Mouse (Mus musculus): ENCODE data around the gene Chrna9. TPM values are rescaled to one million over a fixed set of nuclear protein-coding genes. Genes with fewer than 3 reads are reported as not detected.
A peak's percentile ranks its signal among the peaks of the same experiment; 100 is the strongest.

The Chrna9 gene
- not detected in 2 replicates for polyA plus RNA-seq (2014; fragmentation: Nextera tagmentation; extraction: Ambion mirVana)

DNA sequence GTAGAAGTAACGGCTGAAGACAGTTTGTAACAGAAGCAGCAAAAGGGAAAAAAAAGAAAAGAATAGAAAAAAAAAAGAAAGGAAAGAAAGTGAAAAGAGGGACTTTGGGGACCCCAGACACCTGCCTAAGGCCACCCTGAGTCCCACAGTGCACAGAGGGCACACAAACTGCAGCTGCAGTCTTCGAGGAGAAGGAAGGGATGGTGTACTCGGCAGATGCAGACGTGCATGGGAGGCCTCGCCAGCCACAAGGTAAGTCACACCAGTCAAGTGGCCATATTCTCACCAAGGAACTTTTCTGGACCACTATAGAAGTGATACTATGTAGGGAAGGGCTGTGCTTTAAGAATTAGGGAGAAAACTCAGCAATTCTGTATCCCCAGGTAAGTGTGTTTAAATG lies at the start of gene Chrna9:
Gene Chrna9 (plus strand): TSS at position 139 of the 400 bp plus-strand sequence.
- no peak for DNase-seq (ENCODE audit: low spot score)
- no peak for ATAC-seq
- Histone ChIP-seq H3K4me1 (ENCODE audit: control insufficient read depth, insufficient read depth, low read length) (no peaks in the 10 kb centered on the region), H3K27me3 (replicated peaks; ENCODE audit: control insufficient read depth, insufficient read depth, low read length) (no peaks in the 10 kb centered on the region), H3K9me3 (replicated peaks; ENCODE audit: control insufficient read depth, low read length) (no peaks in the 10 kb centered on the region), H3K27ac (ENCODE audit: low read depth, low read length) (no peak within 1 kb of the TSS), H3K4me2 (ENCODE audit: low read length) (no peak within 1 kb of the TSS), H3K4me3 (ENCODE audit: low read depth, low read length) (no peak within 1 kb of the TSS), H3K9ac (ENCODE audit: low read length) (no peak within 1 kb of the TSS), H3K36me3 (ENCODE audit: control insufficient read depth, insufficient read depth, low read length) (no peaks in the 10 kb centered on the region)
- WGBS: 91% methylated on average over 5 of the region's 5 CpGs

DNA sequence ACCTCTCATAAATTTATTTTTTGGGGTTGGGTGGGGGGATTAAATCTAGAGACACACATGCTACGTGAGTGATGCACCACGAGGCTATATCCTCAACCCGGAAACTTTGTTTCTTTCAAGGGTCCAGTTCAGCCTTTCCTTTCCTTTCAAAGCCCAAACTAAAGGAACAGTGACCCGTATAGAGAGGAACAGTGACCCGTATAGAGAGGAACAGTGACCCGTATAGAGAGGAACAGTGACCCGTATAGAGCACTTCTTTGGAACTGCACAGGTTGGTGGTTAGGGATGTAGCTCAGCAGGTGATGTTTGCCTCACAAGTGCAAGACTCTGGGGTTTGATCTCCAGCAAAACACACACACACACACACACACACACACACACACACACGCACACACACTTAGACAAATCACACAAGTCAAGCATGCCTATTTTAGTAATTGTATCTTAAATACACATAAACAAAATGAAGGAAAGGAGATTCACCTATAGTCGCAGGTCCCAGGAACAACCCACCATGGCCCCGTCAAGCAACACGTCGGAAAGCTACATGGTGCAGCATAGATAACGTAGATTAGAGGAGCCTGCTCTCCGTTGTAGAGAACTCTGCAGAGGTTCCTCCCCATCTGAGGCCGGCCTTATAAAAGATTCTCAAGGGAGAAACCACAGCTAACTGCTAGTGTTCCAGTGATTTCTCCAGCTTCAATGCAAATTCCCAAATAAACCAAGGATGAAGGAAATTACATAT lies 48.9 kb upstream of the Chrna9 start:
- no peak for DNase-seq (ENCODE audit: low spot score)
- WGBS: 64% methylated on average over 15 of the region's 15 CpGs
- no peak overlapping the region for H3K4me3 ChIP-seq (ENCODE audit: low read depth, low read length)
- ATAC-seq: no peak
- no peaks in the 10 kb centered on the region for H3K36me3 ChIP-seq (ENCODE audit: control insufficient read depth, insufficient read depth, low read length)
- no peak overlapping the region for H3K4me2 ChIP-seq (ENCODE audit: low read length)
- no peaks in the 10 kb centered on the region for H3K27me3 ChIP-seq (replicated peaks; ENCODE audit: control insufficient read depth, insufficient read depth, low read length)
- no peaks in the 10 kb centered on the region for H3K9me3 ChIP-seq (replicated peaks; ENCODE audit: control insufficient read depth, low read length)
- H3K27ac ChIP-seq (ENCODE audit: low read depth, low read length): no peak overlapping the region
- H3K9ac ChIP-seq (ENCODE audit: low read length): no peak overlapping the region
- H3K4me1 ChIP-seq (ENCODE audit: control insufficient read depth, insufficient read depth, low read length): no peaks in the 10 kb centered on the region

DNA sequence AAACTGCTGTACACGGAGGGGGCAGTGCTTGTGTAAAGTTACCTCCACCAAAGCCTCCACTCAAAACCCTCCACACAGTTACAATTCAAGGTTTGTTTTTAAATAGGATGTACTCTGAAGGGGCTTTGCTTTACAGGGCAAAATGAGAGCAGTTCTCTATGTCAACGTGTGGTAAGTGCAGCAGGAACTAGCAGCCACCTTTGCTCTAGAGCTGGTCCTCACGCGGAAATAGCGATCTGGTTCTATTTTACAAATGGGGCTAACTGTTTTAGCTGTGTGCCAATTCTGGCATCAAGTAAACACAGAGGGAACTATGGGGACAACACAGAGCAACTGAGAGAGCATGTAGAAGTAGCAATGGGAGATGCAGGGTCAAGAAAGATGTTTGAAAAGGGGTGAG lies 46.6 kb upstream of the Chrna9 start:
- no peaks in the 10 kb centered on the region for H3K9me3 ChIP-seq (replicated peaks; ENCODE audit: control insufficient read depth, low read length)
- ATAC-seq (no peak), DNase-seq (ENCODE audit: low spot score) (no peak)
- H3K27ac ChIP-seq (ENCODE audit: low read depth, low read length): no peak overlapping the region
- WGBS: 93% methylated on average over 5 of the region's 5 CpGs
- peaks cover 3% of the 10 kb centered on the region; the same call in 1 of the 2 replicates for H3K4me1 ChIP-seq (ENCODE audit: control insufficient read depth, insufficient read depth, low read length)
- no peaks in the 10 kb centered on the region for H3K27me3 ChIP-seq (replicated peaks; ENCODE audit: control insufficient read depth, insufficient read depth, low read length)
- no peak overlapping the region for H3K9ac ChIP-seq (ENCODE audit: low read length)
- H3K4me3 ChIP-seq (ENCODE audit: low read depth, low read length): no peak overlapping the region
- no peaks in the 10 kb centered on the region for H3K36me3 ChIP-seq (ENCODE audit: control insufficient read depth, insufficient read depth, low read length)
- H3K4me2 ChIP-seq (ENCODE audit: low read length): no peak overlapping the region

DNA sequence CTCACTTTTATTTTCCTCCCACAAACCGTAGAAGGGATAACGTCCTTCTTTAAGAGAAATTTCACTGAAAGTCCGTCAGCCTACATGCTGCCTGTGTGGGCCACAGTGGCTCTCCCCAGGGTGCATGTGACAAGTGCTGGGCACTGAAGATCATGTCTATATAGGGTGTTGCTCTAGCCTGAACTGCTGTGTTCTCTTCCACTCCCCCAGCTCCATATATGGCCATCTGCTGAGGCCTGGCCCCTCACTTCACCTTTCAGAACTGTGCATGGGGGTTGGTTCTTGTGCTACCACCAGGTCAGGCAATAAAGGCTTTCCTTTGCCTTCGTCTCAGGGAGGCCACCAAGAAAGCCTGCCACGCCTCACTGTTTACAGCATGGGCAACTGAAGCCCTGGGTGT lies 45.7 kb upstream of the Chrna9 start:
- no peaks in the 10 kb centered on the region for H3K36me3 ChIP-seq (ENCODE audit: control insufficient read depth, insufficient read depth, low read length)
- no peak overlapping the region for H3K9ac ChIP-seq (ENCODE audit: low read length)
- ATAC-seq (no peak), DNase-seq (ENCODE audit: low spot score) (no peak)
- H3K27me3 ChIP-seq (replicated peaks; ENCODE audit: control insufficient read depth, insufficient read depth, low read length): no peaks in the 10 kb centered on the region
- no peak overlapping the region for H3K4me3 ChIP-seq (ENCODE audit: low read depth, low read length)
- H3K27ac ChIP-seq (ENCODE audit: low read depth, low read length): no peak overlapping the region
- 71% methylated on average over 5 of the region's 5 CpGs for WGBS
- no peak overlapping the region for H3K4me2 ChIP-seq (ENCODE audit: low read length)
- H3K4me1 ChIP-seq (ENCODE audit: control insufficient read depth, insufficient read depth, low read length): peaks cover 3% of the 10 kb centered on the region; the same call in 1 of the 2 replicates
- H3K9me3 ChIP-seq (replicated peaks; ENCODE audit: control insufficient read depth, low read length): no peaks in the 10 kb centered on the region

DNA sequence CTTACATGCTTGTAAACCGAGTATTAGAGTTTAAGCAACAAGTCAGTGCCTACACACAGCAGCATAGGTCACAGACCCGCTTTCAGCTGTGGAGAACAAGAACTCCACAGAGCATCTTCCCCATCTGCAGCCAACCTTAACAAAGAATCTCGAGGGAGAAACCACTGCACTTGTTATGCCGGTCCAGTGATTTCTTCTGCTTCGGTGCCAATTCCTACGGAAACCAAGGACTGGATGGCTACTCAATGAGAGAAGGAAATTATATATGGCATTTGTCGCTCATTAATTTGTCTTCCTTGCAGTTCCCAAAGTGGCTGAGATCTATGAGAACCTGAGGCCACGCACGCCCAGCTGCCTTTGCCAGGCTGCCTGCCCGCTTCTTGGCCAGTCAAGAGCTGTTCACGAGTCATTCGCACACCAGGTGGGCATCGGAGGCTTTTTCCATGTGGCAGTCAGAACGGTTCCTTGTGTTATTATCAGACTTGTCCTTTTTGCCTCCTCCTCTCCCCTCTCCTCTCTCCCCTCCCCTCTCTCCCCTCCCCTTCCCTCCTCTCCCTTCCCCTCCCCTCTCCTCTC lies 43.4 kb upstream of the Chrna9 start:
- peak; percentile 37; the same call in 1 of the 2 replicates for ATAC-seq
- no peaks in the 10 kb centered on the region for H3K36me3 ChIP-seq (ENCODE audit: control insufficient read depth, insufficient read depth, low read length)
- H3K4me2 ChIP-seq (ENCODE audit: low read length): no peak overlapping the region
- peak; percentile 49 for DNase-seq (ENCODE audit: low spot score)
- no peak overlapping the region for H3K4me3 ChIP-seq (ENCODE audit: low read depth, low read length)
- H3K9ac ChIP-seq (ENCODE audit: low read length): no peak overlapping the region
- no peaks in the 10 kb centered on the region for H3K27me3 ChIP-seq (replicated peaks; ENCODE audit: control insufficient read depth, insufficient read depth, low read length)
- WGBS: 51% methylated on average over 14 of the region's 14 CpGs
- peaks cover 3% of the 10 kb centered on the region; the same call in 1 of the 2 replicates for H3K4me1 ChIP-seq (ENCODE audit: control insufficient read depth, insufficient read depth, low read length)
- H3K27ac ChIP-seq (ENCODE audit: low read depth, low read length): no peak overlapping the region
- H3K9me3 ChIP-seq (replicated peaks; ENCODE audit: control insufficient read depth, low read length): no peaks in the 10 kb centered on the region

DNA sequence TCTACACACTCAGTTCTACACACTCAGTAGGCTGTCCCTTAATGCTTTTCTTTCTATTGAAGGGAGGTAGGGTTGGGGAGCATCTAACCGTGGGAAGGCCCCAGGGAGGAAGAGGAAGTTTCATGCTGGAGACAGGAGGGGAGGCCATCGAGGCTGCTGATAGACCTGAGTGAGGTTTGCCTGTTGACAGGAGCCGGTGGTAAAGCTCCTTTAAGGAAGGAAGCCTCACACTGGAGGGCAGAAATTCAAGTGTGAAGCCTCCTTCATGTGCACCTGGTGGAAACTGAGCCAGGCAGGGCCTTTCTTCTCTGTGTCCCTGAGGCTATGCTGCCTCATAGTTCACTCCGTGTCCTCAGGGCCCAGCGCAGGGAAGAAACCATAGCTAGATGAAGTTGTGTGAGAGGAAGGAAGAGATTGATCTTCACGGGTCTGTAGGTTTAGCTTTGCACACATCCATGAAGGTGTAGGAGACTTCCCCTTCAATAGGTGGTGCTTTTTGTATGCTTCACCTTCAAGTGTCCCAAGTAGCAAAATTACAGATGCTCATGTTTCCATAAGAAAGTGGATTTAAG lies 39.5 kb upstream of the Chrna9 start:
- H3K4me3 ChIP-seq (ENCODE audit: low read depth, low read length): no peak overlapping the region
- 88% methylated on average over 6 of the region's 6 CpGs for WGBS
- no peaks in the 10 kb centered on the region for H3K36me3 ChIP-seq (ENCODE audit: control insufficient read depth, insufficient read depth, low read length)
- H3K9me3 ChIP-seq (replicated peaks; ENCODE audit: control insufficient read depth, low read length): no peaks in the 10 kb centered on the region
- no peak overlapping the region for H3K9ac ChIP-seq (ENCODE audit: low read length)
- H3K4me2 ChIP-seq (ENCODE audit: low read length): no peak overlapping the region
- peaks cover 3% of the 10 kb centered on the region; the same call in 1 of the 2 replicates for H3K4me1 ChIP-seq (ENCODE audit: control insufficient read depth, insufficient read depth, low read length)
- DNase-seq (ENCODE audit: low spot score) (no peak), ATAC-seq (no peak)
- H3K27ac ChIP-seq (ENCODE audit: low read depth, low read length): no peak overlapping the region
- H3K27me3 ChIP-seq (replicated peaks; ENCODE audit: control insufficient read depth, insufficient read depth, low read length): no peaks in the 10 kb centered on the region

DNA sequence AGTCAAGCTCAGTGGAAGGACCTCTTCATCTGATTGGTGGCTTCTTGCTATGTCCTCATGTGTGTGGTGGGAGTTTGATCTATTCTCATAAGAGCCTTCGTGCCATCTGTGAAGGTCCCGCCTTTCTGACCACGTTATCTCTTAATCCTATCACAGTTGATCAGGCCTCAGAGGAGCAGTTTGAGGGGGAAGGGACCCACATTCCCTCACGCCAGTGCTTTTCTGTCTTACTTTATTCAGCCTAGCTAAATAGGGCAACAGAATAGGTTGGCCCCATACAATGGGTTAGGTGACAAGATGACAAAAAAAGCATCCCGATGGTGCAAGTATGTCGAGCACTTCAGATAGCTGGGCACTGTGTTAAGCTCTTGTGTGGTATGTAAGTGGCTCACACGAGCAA lies 39.0 kb upstream of the Chrna9 start:
- H3K36me3 ChIP-seq (ENCODE audit: control insufficient read depth, insufficient read depth, low read length): no peaks in the 10 kb centered on the region
- DNase-seq (ENCODE audit: low spot score) (no peak), ATAC-seq (no peak)
- no peak overlapping the region for H3K27ac ChIP-seq (ENCODE audit: low read depth, low read length)
- WGBS: 68% methylated on average over 7 of the region's 7 CpGs
- H3K9me3 ChIP-seq (replicated peaks; ENCODE audit: control insufficient read depth, low read length): no peaks in the 10 kb centered on the region
- H3K27me3 ChIP-seq (replicated peaks; ENCODE audit: control insufficient read depth, insufficient read depth, low read length): no peaks in the 10 kb centered on the region
- H3K9ac ChIP-seq (ENCODE audit: low read length): no peak overlapping the region
- no peak overlapping the region for H3K4me2 ChIP-seq (ENCODE audit: low read length)
- peaks cover 3% of the 10 kb centered on the region; the same call in 1 of the 2 replicates for H3K4me1 ChIP-seq (ENCODE audit: control insufficient read depth, insufficient read depth, low read length)
- H3K4me3 ChIP-seq (ENCODE audit: low read depth, low read length): no peak overlapping the region

DNA sequence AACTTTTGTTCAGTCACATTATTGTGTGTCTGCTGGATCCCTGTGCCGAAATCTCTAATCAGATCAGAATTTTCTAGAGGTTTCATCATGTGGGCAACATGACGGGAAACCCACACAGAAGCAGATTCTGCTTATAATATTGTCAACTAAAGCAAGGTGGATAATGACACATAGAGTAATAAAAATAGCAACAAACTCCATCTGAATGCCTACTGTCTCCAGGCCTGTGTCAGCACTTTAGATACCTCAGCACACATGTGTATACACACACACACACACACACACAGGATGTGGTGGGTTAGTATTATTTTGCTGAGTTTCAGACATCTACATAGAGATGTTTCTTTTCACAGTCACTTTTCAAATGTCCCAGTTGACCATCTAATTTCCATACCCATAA lies 37.0 kb upstream of the Chrna9 start:
- Histone ChIP-seq H3K4me3 (ENCODE audit: low read depth, low read length) (no peak overlapping the region), H3K36me3 (ENCODE audit: control insufficient read depth, insufficient read depth, low read length) (no peaks in the 10 kb centered on the region), H3K4me1 (ENCODE audit: control insufficient read depth, insufficient read depth, low read length) (no peaks in the 10 kb centered on the region), H3K27me3 (replicated peaks; ENCODE audit: control insufficient read depth, insufficient read depth, low read length) (no peaks in the 10 kb centered on the region), H3K9me3 (replicated peaks; ENCODE audit: control insufficient read depth, low read length) (no peaks in the 10 kb centered on the region), H3K9ac (ENCODE audit: low read length) (no peak overlapping the region), H3K27ac (ENCODE audit: low read depth, low read length) (no peak overlapping the region), H3K4me2 (ENCODE audit: low read length) (no peak overlapping the region)
- no peak for DNase-seq (ENCODE audit: low spot score)
- WGBS: 96% methylated on average over 2 of the region's 2 CpGs
- ATAC-seq: no peak

DNA sequence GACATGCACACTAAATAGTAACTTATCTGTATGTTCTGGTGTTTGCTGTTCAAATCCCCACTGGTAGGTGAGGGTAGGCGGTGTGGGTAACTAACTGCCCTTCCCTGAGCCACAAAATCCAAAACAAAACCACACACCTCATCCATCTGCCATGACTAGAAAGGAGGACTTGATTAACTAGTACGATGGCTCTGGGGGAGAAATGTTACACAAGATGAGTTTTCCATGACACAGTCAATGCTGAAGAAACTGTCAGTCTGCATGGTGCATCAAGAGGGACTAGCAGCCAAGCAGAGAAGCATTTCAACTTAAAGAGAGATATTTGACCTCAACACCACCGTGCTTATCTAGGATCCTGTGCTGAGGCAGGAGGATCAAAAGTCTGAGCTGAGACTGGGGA lies 36.0 kb upstream of the Chrna9 start:
- WGBS: 89% methylated on average over 3 of the region's 3 CpGs
- Histone ChIP-seq H3K4me3 (ENCODE audit: low read depth, low read length) (no peak overlapping the region), H3K27ac (ENCODE audit: low read depth, low read length) (no peak overlapping the region), H3K4me1 (ENCODE audit: control insufficient read depth, insufficient read depth, low read length) (no peaks in the 10 kb centered on the region), H3K4me2 (ENCODE audit: low read length) (no peak overlapping the region), H3K9ac (ENCODE audit: low read length) (no peak overlapping the region), H3K36me3 (ENCODE audit: control insufficient read depth, insufficient read depth, low read length) (no peaks in the 10 kb centered on the region), H3K27me3 (replicated peaks; ENCODE audit: control insufficient read depth, insufficient read depth, low read length) (no peaks in the 10 kb centered on the region), H3K9me3 (replicated peaks; ENCODE audit: control insufficient read depth, low read length) (peaks cover 4% of the 10 kb centered on the region; the same call in 1 of the 2 replicates)
- no peak for DNase-seq (ENCODE audit: low spot score)
- no peak for ATAC-seq

Measured in forebrain, embryonic 14.5 days (tissue).